Mouse (Mus musculus): Measurements from ENCODE around the gene Rps15a. TPM values are rescaled to one million over a fixed set of nuclear protein-coding genes. Genes with fewer than 3 reads are reported as not detected.

The Rps15a gene
- total and polyA plus RNA-seq, 3 experiments: 517 to 865 (median 581) TPM

DNA sequence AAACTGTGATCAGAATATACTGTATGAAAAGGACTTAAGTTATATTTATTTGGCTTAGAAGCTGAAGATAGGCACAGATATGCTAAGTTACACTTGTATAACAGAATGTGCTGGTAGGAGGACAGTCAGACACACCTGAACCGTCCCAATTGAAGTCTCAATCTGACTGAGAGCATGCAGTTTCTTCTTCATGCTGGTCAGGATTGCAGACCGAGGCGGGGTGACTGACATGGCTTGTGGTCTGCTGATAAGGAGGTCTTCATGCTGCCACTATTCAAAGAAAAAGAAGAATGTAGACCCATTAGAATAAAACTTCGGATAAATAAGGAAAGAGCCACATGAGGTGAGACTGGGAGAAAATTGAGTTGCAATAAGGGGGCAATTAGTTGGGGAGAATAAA lies 27.1 kb upstream of the Rps15a start:
- H3K27me3 ChIP-seq (ENCODE audit: control insufficient read depth, insufficient read depth, low read length): no peaks in the 10 kb centered on the region
- intact Hi-C loops (cut with DNase I): no loop called here
- no peak for DNase-seq
- H3K36me3 ChIP-seq (ENCODE audit: control insufficient read depth, insufficient read depth, low read length): peaks cover 4% of the 10 kb centered on the region
- H3K79me2 ChIP-seq (replicated peaks; ENCODE audit: control insufficient read depth, insufficient read depth, low read length): no peaks in the 10 kb centered on the region
- WGBS: 84% methylated on average over 4 of the region's 4 CpGs
- no peak overlapping the region for H3K27ac ChIP-seq
- TF ChIP-seq EP300 (IDR thresholded peaks at IDR 0.05; ENCODE audit: insufficient read depth, low read depth, low read length) (no peak), CTCF (IDR thresholded peaks at IDR 0.05) (no peak), POLR2A (IDR thresholded peaks at IDR 0.05; ENCODE audit: insufficient read depth, low read depth, low read length) (no peak)
- no peak overlapping the region for H3K4me3 ChIP-seq
- no peak overlapping the region for H3K9ac ChIP-seq (ENCODE audit: low read depth, low read length)
- no peaks in the 10 kb centered on the region for H3K4me1 ChIP-seq (ENCODE audit: control insufficient read depth, insufficient read depth, low read length)

DNA sequence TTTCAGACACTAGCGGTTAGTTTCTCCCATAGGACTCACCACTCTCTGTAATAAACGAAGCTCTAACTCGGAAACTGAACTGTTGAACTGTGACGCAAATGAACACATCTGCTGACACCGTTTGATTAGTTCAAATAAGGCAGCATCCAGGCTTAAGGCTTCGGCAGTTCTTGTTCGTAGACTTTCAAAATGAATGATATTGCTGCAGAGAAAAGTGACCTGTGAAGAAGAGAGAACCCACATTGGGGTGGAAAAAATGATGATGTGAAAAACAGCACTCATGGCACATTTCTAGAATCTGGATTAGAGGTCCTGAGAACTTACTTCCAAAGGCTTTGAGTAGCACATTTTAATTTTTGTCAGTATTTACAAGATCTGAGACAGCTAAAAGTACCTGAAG lies 25.3 kb upstream of the Rps15a start:
- H3K4me3 ChIP-seq: no peak overlapping the region
- no peaks in the 10 kb centered on the region for H3K4me1 ChIP-seq (ENCODE audit: control insufficient read depth, insufficient read depth, low read length)
- peaks cover 5% of the 10 kb centered on the region for H3K36me3 ChIP-seq (ENCODE audit: control insufficient read depth, insufficient read depth, low read length)
- no peaks in the 10 kb centered on the region for H3K79me2 ChIP-seq (replicated peaks; ENCODE audit: control insufficient read depth, insufficient read depth, low read length)
- 91% methylated on average over 7 of the region's 7 CpGs for WGBS
- no peak overlapping the region for H3K9ac ChIP-seq (ENCODE audit: low read depth, low read length)
- TF ChIP-seq EP300 (IDR thresholded peaks at IDR 0.05; ENCODE audit: insufficient read depth, low read depth, low read length): no peak
- no peak for TF ChIP-seq CTCF (IDR thresholded peaks at IDR 0.05)
- TF ChIP-seq POLR2A (IDR thresholded peaks at IDR 0.05; ENCODE audit: insufficient read depth, low read depth, low read length): no peak
- no peak overlapping the region for H3K27ac ChIP-seq
- no peak for DNase-seq
- intact Hi-C loops (cut with DNase I): no loop called here
- H3K27me3 ChIP-seq (ENCODE audit: control insufficient read depth, insufficient read depth, low read length): no peaks in the 10 kb centered on the region

DNA sequence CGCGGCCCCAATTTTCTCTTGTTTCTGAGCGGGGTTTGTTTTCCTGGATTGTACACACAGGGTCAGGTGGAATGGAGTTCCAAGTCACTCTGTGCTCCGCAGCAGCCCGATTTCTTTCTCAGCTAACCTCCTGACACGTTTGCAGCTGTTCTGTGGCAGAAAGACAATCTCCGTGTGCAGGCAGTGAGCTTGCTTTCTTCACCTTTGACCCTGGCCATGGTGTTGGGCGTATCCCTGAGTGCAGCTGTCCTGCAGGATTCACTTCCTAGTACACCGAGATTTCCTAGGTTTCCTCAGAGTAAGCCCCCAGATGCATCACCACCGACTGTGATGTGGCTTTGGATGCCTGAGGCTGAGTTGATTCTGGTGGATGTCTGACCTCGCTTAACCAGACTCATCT lies 19.1 kb upstream of the Rps15a start:
- TF ChIP-seq POLR2A (IDR thresholded peaks at IDR 0.05; ENCODE audit: insufficient read depth, low read depth, low read length) (no peak), CTCF (IDR thresholded peaks at IDR 0.05) (no peak), EP300 (IDR thresholded peaks at IDR 0.05; ENCODE audit: insufficient read depth, low read depth, low read length) (no peak)
- no peak overlapping the region for H3K9ac ChIP-seq (ENCODE audit: low read depth, low read length)
- no peaks in the 10 kb centered on the region for H3K79me2 ChIP-seq (replicated peaks; ENCODE audit: control insufficient read depth, insufficient read depth, low read length)
- intact Hi-C loops (cut with DNase I): loop anchor here (5.0 kb wide), 2 partner anchors 37 to 57 kb away; no protein-coding TSS in a partner anchor
- H3K27me3 ChIP-seq (ENCODE audit: control insufficient read depth, insufficient read depth, low read length): no peaks in the 10 kb centered on the region
- no peak overlapping the region for H3K4me3 ChIP-seq
- WGBS: 79% methylated on average over 11 of the region's 11 CpGs
- no peak for DNase-seq
- H3K4me1 ChIP-seq (ENCODE audit: control insufficient read depth, insufficient read depth, low read length): no peaks in the 10 kb centered on the region
- peaks cover 5% of the 10 kb centered on the region for H3K36me3 ChIP-seq (ENCODE audit: control insufficient read depth, insufficient read depth, low read length)
- no peak overlapping the region for H3K27ac ChIP-seq

DNA sequence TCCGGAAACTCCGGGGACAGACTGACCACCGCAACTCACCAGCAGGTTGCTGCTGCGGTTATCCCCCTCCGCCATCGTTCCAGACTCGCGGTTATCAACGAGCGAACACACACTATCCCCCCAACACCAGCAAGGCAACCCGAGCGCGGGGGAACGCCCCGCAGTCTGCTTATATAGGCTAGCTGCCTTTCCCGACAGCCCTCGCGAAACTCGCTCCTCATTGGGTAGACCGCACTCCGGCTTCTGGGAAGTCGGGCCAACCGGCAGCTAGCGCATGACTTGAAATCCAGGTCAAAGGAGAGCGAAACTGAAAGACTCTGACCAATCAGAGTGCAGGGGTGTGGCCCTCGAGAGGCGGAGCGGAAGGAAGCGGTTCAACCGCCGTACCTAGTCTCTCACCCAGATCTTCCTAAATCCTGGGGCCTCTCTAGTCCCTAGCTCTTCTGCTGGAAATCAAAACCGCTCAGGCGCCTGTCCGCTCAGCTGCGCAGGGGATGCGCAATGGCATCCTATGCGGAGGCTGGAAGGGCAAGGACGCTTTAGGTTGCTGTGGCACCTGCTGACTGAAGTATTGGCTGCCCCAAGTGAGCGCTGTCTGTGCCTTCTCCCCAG lies 13.5 kb upstream of the Rps15a start, which contains the start of gene Arl6ip1:
Arl6ip1 (minus strand) TSS at position 233 of the 612 bp plus-strand sequence.
- H3K27ac ChIP-seq: peak within 1 kb of the TSS; percentile 86
- H3K36me3 ChIP-seq (ENCODE audit: control insufficient read depth, insufficient read depth, low read length): peaks cover 10% of the 10 kb centered on the region
- peak within 1 kb of the TSS; percentile 92 for H3K4me3 ChIP-seq
- peak; percentile 31; the same call in 1 of the 2 replicates for TF ChIP-seq EP300 (IDR thresholded peaks at IDR 0.05; ENCODE audit: insufficient read depth, low read depth, low read length)
- no peak for TF ChIP-seq CTCF (IDR thresholded peaks at IDR 0.05)
- peak; percentile 99 for TF ChIP-seq POLR2A (IDR thresholded peaks at IDR 0.05; ENCODE audit: insufficient read depth, low read depth, low read length)
- under 1% methylated on average over 39 of the region's 39 CpGs for WGBS
- peaks cover 1% of the 10 kb centered on the region; the same call in 1 of the 2 replicates for H3K4me1 ChIP-seq (ENCODE audit: control insufficient read depth, insufficient read depth, low read length)
- peak within 1 kb of the TSS; percentile 80 for H3K9ac ChIP-seq (ENCODE audit: low read depth, low read length)
- H3K27me3 ChIP-seq (ENCODE audit: control insufficient read depth, insufficient read depth, low read length): no peaks in the 10 kb centered on the region
- peaks cover 1% of the 10 kb centered on the region; the same call in 1 of the 2 replicates for H3K79me2 ChIP-seq (replicated peaks; ENCODE audit: control insufficient read depth, insufficient read depth, low read length)
- peak; percentile 96 to 98 for DNase-seq
- intact Hi-C loops (cut with DNase I): loop anchor here (1.0 to 5.0 kb wide), 2 partner anchors 13 to 148 kb away; partner anchors contain the start of gene Rps15a

DNA sequence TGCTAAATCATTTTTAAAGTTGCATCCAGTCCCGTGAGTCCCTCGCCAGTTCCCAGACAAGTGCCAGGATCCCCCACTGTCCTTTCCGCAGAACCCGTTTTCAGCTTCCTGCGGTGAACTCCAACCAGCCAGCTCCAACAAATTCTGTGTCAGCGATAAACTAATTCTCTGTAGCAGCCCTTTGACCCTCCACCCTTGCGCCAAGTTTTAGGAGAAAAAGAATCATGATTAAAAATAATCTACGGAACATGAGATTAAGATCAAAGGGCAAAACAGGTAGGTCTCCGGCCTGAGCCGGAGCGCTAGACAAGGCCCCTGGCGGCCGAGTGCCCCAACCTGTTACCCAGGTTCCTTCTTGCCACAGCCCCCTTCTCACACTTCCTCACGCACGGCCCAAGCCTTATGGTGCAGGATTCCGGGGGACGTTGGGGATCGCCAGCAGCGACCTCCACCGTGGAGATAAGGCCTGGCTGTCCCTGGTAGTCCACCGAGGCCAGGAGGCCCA lies 13.0 kb upstream of the Rps15a start:
- intact Hi-C loops (cut with DNase I): loop anchor here (1.0 to 5.0 kb wide), 2 partner anchors 13 to 148 kb away; partner anchors contain the start of gene Rps15a
- WGBS: under 1% methylated on average over 21 of the region's 21 CpGs

More for the DNA sequence above, 13.0 kb upstream of the Rps15a start:
- peaks cover 3% of the 10 kb centered on the region for H3K79me2 ChIP-seq (replicated peaks; ENCODE audit: control insufficient read depth, insufficient read depth, low read length)
- peaks cover 10% of the 10 kb centered on the region for H3K36me3 ChIP-seq (ENCODE audit: control insufficient read depth, insufficient read depth, low read length)
- TF ChIP-seq CTCF (IDR thresholded peaks at IDR 0.05): peak; percentile 14; the same call in 1 of the 2 replicates
- TF ChIP-seq POLR2A (IDR thresholded peaks at IDR 0.05; ENCODE audit: insufficient read depth, low read depth, low read length): no peak
- peaks cover 1% of the 10 kb centered on the region; the same call in 1 of the 2 replicates for H3K4me1 ChIP-seq (ENCODE audit: control insufficient read depth, insufficient read depth, low read length)
- peak overlapping the region; percentile 92 for H3K4me3 ChIP-seq
- DNase-seq: no peak
- H3K27me3 ChIP-seq (ENCODE audit: control insufficient read depth, insufficient read depth, low read length): no peaks in the 10 kb centered on the region
- H3K27ac ChIP-seq: peak overlapping the region; percentile 86
- peak overlapping the region; percentile 80 for H3K9ac ChIP-seq (ENCODE audit: low read depth, low read length)
